Mouse (Mus musculus) left cerebral cortex, postnatal 4 days (tissue): ENCODE measurements around the gene Wapl. TPM values are rescaled to one million over a fixed set of nuclear protein-coding genes. Genes with fewer than 3 reads are reported as not detected.
A peak's percentile ranks its signal among the peaks of the same experiment; 100 is the strongest.

ENCODE experiments used
- DNase-seq: peaks from one replicate; pipeline ENCODE4 v3.0.0-alpha.2; 2022
- intact Hi-C: fragments of 180-260 bp; cut with DNase I; formaldehyde crosslinking; loops from one replicate; pipeline ENCODE4 v1.15.1; 2025
- total RNA-seq, 2 experiments: library from RNA; stranded (reverse); gene quantifications; 2 replicates each; pipeline ENCODE4 v1.2.3; 2021

The Wapl gene
- 10 to 100 TPM; 34.4 to 38.7 TPM for total RNA-seq

GRCm38 (mm10) chr14:34673395-34674228 is at the start of gene Wapl:
Gene Wapl (plus strand): TSS chr14:34673928.
- intact Hi-C loops, result no loop called here
- DNase-seq, result peak; percentile 97

DNA sequence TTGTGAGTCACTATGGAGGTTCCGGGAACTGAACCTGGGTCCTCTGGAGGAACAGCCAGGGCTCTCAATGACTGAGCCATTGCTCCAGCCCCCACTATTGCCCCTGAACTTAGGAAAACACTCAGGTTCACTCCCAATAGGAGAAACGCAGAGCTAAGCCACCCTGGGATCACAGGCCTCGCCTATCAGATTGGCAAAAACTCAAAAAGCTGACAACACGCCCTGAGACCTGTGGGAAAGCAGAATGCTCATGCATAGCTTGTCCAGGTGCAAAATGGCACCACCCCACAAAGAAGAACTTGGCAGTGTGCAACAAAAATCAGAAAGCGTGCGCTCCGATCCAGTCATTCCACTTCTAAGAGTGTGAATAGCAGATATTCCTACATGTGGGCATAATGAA is 46.9 kb upstream of the Wapl start:
- intact Hi-C loops, result no loop called here
- no peak for DNase-seq

DNA sequence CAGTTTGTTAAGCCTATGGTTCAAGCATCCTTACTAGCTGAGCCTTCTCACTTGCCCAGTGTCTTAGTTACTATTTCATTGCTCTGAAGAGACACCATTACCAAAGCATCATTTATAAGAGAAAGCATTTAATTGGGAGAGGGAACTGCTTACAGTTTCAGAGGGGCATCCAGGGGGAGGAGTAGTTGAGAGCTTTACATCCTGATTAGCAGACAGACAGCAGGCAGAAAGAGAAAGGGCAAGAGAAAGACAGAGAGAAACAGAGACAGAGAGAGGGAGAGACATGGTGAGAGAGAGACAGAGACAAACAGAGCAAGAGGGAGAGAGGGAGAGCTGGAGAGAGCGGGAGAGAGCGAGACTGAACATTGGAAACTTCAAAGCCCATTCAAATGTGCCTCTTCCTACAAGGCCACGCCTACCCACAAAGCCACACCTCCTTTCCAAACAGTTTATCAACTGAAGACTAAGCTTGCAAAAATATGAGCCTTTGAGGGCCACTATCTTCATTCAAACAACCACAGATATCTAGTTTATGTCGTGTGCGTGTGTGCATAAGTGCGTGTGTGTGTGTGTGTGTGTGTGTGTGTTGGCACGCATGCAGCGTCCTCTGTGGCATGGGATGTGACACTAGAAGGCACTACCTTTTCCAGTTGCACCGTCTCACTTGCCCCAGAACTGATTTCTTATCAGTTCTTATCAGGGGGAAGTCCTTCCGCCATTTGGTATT is 40.8 kb upstream of the Wapl start:
- intact Hi-C loops, result no loop called here
- no peak for DNase-seq

DNA sequence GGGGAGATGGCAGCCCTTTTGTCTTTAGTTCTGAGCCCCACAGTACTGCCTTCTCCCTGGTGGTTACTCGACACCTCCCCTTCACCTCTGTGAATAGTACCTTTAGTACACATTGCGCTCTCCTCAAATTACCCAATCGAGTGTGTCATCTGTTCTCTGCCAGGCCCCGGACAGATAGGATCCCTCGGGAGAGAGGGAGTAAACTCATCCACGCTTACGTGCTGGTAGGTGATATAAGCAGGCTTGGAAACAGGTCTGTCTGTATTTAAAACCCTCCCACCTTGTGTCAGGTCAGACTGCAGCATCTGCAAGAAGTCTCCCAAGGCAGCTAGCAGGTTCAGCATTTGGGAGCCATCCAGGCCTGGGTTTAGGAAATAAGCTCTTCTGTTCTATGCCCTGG is 38.5 kb upstream of the Wapl start:
- intact Hi-C loops, result no loop called here
- DNase-seq, result no peak

DNA sequence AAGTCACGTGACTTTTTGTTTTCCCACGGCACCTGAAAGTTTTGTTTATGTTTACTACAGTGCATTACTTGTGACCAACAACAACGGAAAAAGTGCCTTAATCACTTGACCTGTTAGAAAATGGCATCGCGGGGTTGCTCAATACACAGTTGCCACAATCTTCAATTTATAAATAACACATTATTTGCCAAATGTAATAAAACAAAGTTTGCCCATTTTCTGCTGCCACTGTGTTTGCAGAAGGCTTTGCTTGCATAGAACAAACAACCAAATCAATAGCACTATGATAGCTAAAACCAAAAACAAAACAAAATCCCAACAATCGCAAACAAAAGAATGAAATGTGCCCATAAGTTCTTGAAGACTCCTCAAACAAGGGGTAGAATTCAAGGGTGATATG is 38.0 kb upstream of the Wapl start:
- intact Hi-C loops, result no loop called here
- no peak for DNase-seq

DNA sequence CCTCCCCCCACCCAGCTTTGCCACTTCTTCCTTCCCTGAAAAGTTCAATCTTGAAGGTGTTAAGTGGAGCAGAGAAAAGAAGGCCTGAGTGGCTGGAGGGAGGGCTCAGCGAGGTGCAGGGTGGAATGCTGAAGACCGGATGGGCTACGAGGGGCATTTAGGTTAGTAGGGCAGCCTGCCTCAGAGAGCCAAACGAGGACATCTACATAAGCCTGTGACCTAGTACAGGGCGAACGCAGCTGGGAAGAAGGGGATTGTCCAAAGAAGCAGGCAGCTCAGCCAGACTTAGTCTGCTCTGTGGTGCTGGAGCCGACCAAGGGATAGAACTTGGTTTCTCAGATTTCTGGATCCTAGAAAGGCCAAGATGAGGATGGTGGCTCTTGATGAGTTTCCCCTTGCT is 29.6 kb upstream of the Wapl start:
- intact Hi-C loops, result no loop called here
- DNase-seq, result no peak

GRCm38 (mm10) chr14:34647870-34648475 is 25.8 kb upstream of the Wapl start:
- intact Hi-C loops, result no loop called here

DNA sequence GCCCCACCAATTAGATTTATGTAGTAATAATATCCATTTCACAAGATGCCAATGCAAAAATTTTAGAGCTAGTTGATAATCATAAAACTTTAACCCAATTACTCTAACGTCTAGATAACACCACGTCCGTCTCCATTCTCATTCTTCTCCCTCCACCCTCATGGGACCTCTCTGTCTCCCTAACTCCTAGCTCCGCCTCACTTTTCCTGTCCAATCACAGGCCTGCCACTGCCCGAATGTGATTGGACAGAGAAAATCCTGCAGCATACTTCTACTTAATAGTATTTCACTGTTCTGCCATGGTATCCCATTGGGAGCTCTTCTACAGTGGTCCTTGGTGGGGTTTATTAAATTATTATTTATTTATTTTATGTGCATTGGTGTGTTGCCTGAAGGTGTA is 16.6 kb upstream of the Wapl start:
- intact Hi-C loops, result no loop called here

More at GRCm38 (mm10) chr14:34647870-34648475, 25.8 kb upstream of the Wapl start:
- no peak for DNase-seq

GRCm38 (mm10) chr14:34660351-34660787 is 13.4 kb upstream of the Wapl start:
- DNase-seq, result no peak
- intact Hi-C loops, result no loop called here

More for the DNA sequence above, 16.6 kb upstream of the Wapl start:
- DNase-seq, result no peak

GRCm38 (mm10) chr14:34660788-34661591 is 12.7 kb upstream of the Wapl start:
- intact Hi-C loops, result no loop called here
- DNase-seq, result no peak

GRCm38 (mm10) chr14:34661621-34662477 is 11.9 kb upstream of the Wapl start:
- intact Hi-C loops, result no loop called here
- peak; percentile 33 for DNase-seq

GRCm38 (mm10) chr14:34662478-34662826 is 11.3 kb upstream of the Wapl start:
- intact Hi-C loops, result no loop called here
- no peak for DNase-seq

DNA sequence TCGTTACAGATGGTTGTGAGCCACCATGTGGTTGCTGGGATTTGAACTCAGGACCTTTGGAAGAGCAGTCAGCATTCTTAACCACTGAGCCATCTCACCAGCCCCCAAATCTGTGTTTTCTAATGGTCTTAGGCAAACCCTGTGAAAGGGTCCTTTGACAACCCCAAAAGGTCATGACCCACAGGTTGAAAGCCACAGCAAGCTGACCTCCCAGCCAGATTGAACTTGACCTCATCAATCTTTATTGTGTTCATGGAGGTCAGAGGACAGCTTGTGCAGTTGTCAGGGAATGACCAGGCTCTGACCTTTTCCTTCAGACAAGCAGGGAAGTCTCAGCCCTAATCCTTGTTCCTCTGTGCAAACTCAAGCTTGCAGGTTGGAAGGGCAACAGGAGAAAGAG is 10.3 kb upstream of the Wapl start:
- intact Hi-C loops, result no loop called here
- DNase-seq, result no peak

GRCm38 (mm10) chr14:34669082-34669481 is 4.6 kb upstream of the Wapl start:
- no peak for DNase-seq
- intact Hi-C loops, result no loop called here

DNA sequence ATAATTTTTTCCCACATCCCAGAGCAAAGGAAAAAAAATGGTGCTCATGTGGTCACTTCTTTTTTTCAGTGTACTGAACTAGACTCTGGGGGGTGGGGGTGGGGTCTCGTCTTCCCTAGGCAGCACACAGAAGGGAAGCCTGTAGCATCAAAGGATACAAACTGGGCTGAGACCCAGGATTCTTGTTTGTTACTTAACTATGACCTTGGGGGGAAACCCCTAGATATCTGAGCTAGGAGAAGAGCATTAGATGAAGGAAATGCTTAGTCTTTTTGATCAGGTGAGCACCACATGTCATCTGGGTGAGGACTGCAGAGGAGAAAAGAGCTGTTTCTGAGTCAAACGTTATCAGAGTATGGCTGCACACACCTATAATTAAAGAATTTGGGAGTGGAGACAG is 3.5 kb upstream of the Wapl start:
- intact Hi-C loops, result no loop called here
- DNase-seq, result no peak

GRCm38 (mm10) chr14:34674229-34674791 is 582 bp downstream of the Wapl start:
- DNase-seq, result peak; percentile 41
- intact Hi-C loops, result no loop called here

GRCm38 (mm10) chr14:34674932-34675331 is 1.2 kb downstream of the Wapl start:
- intact Hi-C loops, result no loop called here
- DNase-seq, result no peak

DNA sequence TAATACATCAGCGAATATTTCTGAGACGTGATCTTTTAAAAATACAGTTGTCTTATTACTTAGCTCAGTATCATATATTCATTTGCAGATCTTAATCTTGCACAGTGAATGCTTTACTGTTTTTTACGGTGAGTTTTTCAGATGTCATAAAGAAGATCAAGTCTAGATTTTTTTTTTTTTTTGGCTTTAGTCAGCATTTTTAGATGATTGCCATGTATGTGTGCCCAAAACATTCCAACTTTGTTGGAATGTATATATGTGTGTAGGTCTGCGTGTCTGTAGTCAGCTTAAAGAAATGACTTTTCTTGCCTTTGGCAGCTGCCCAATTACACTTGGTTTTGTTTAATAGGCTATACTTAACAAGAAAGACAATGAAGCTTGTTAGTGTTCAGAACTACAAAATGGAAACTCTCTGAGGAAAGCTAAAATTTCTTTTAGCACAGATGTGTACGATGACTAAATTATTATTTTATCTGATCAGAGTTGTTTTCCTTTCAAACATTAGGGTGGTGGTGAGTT is 1.7 kb downstream of the Wapl start:
- no peak for DNase-seq
- intact Hi-C loops, result no loop called here

DNA sequence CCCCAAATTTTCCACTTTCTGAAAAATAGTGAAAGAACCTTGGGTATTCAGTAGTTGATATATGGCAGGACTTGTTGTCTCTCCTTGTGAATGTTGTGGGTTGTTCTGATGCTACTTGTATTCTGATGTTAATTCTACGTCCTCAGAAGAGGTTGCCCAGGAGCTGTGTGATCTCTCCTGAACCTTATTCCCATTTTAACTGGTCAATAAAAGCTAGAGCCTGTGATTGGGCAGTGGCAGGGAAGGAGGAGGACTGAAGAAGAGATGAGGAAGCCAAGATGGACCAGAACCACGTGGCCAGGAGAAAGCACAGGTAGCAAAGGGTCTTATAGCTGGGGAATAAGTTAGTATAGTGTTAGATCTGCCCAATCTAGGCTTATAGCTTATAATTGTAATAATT is 7.1 kb downstream of the Wapl start:
- DNase-seq, result no peak
- intact Hi-C loops, result no loop called here
